In genomic region chr11:100269821-100270332, GRCm38 (mm10) we compare ENCODE assay signal across 39 mouse cellular contexts. TPM values are rescaled to one million over a fixed set of nuclear protein-coding genes. Genes with fewer than 3 reads are reported as not detected.
"Had no signal": no experiment of that assay in that cellular context is flagged by ENCODE, and none has a peak within 500 bp of the region (broad histone marks: within the 10 kb centered on the region; RNA-seq: fewer than 3 reads in every experiment).

Gene Krt42 (minus strand): TSS chr11:100269871.

- H3K36me3 ChIP-seq: heart, embryonic 10.5 days; heart, embryonic 12.5 days; hindbrain, embryonic 13.5 days; hindbrain, embryonic 15.5 days; limb, embryonic 10.5 days; limb, embryonic 12.5 days; liver, embryonic 13.5 days; liver, embryonic 15.5 days had no signal

- H3K4me3 ChIP-seq: gastrocnemius, adult 2 months; heart, embryonic 10.5 days; heart, embryonic 12.5 days; hindbrain, embryonic 13.5 days; hindbrain, embryonic 15.5 days; layer of hippocampus, adult 2 months; left cerebral cortex, adult 2 months; limb, embryonic 10.5 days; limb, embryonic 12.5 days; liver, embryonic 13.5 days; liver, embryonic 15.5 days had no signal

- H3K27ac ChIP-seq: gastrocnemius, adult 2 months; heart, embryonic 10.5 days; hindbrain, embryonic 13.5 days; hindbrain, embryonic 15.5 days; hindbrain, postnatal 0 days; layer of hippocampus, adult 2 months; left cerebral cortex, adult 2 months; limb, embryonic 10.5 days; limb, embryonic 12.5 days; liver, embryonic 13.5 days; liver, embryonic 15.5 days had no signal

- H3K27me3 ChIP-seq: hindbrain, embryonic 13.5 days; hindbrain, embryonic 15.5 days; liver, embryonic 13.5 days; liver, embryonic 15.5 days had no signal

- H3K9me3 ChIP-seq: heart, embryonic 10.5 days; heart, embryonic 12.5 days; hindbrain, embryonic 13.5 days; hindbrain, embryonic 15.5 days; limb, embryonic 10.5 days; limb, embryonic 12.5 days; liver, embryonic 13.5 days; liver, embryonic 15.5 days had no signal

- H3K4me1 ChIP-seq: hindbrain, embryonic 13.5 days; hindbrain, embryonic 15.5 days; liver, embryonic 13.5 days; liver, embryonic 15.5 days had no signal

- H3K9ac ChIP-seq: heart, embryonic 12.5 days; hindbrain, embryonic 13.5 days; hindbrain, embryonic 15.5 days; limb, embryonic 12.5 days; liver, embryonic 13.5 days; liver, embryonic 15.5 days had no signal

- DNase-seq: gastrocnemius, adult 2 months; gastrocnemius, postnatal 10 days; gastrocnemius, postnatal 25 days; heart, adult 18-20 months; heart, postnatal 10 days; kidney, adult 11 months; kidney, adult 8-10 months; kidney, postnatal 10 days; kidney, postnatal 25 days; kidney, postnatal 4 days; liver; liver, embryonic 13.5 days had no signal

RNA-seq across cellular contexts. Expression of gene Krt42, which starts in this region (rescaled TPM):
- total RNA-seq: gastrocnemius, adult 2 months; gastrocnemius, postnatal 10 days; gastrocnemius, postnatal 25 days; gastrocnemius, postnatal 4 days; granulocyte monocyte progenitor cell, adult 5-6 weeks; heart, adult 18-20 months; heart, adult 8-10 months; heart, postnatal 10 days; heart, postnatal 25 days; hematopoietic stem cell, adult 5-6 weeks; hindbrain, postnatal 0 days; layer of hippocampus, adult 2 months; layer of hippocampus, postnatal 10 days; layer of hippocampus, postnatal 25 days; left cerebral cortex, adult 2 months; left cerebral cortex, postnatal 14 days; left cerebral cortex, postnatal 36 days had no signal
- polyA plus RNA-seq: heart, embryonic 10.5 days; heart, embryonic 12.5 days; heart, embryonic 14.5 days; heart, embryonic 16.5 days; hindbrain, embryonic 11.5 days; hindbrain, embryonic 13.5 days; hindbrain, embryonic 15.5 days; hindbrain, postnatal 0 days; intestine, embryonic 14.5 days; intestine, embryonic 16.5 days; kidney, embryonic 14.5 days; kidney, embryonic 16.5 days; limb, embryonic 10.5 days; limb, embryonic 12.5 days; liver, embryonic 11.5 days; liver, embryonic 13.5 days; liver, embryonic 15.5 days had no signal
